Mouse (Mus musculus) neural tube, embryonic 12.5 days (tissue): ENCODE data around the gene Pgbd5. TPM values are rescaled to one million over a fixed set of nuclear protein-coding genes. Genes with fewer than 3 reads are reported as not detected.

Experiments used
- ATAC-seq: fragments of 200-750 bp; cut with Nextera tagmentation; 2 replicates; pipeline ENCODE4 v1.8.0; 2017; ENCODE audit warnings: low read depth, mild to moderate bottlenecking, moderate TSS enrichment, moderate library complexity; ENCODE audit not compliant: low FRiP score
- H3K27ac ChIP-seq: fragments of 300-500 bp; sonication (generic); 2 replicates; pipeline ENCODE4 v1.5.1; 2016
- H3K27me3 ChIP-seq: fragments of 300-500 bp; sonication (generic); replicated peaks from 2 replicates; pipeline ENCODE4 v1.6.1; 2016; ENCODE audit warnings: mild to moderate bottlenecking
- H3K36me3 ChIP-seq: fragments of 300-500 bp; sonication (generic); 2 replicates; pipeline ENCODE4 v1.6.1; 2016; ENCODE audit warnings: mild to moderate bottlenecking
- H3K4me1 ChIP-seq: fragments of 300-500 bp; sonication (generic); 2 replicates; pipeline ENCODE4 v1.6.1; 2016
- H3K4me2 ChIP-seq: fragments of 300-500 bp; sonication (generic); replicated peaks from 2 replicates; pipeline ENCODE4 v1.6.1; 2016; ENCODE audit warnings: mild to moderate bottlenecking
- H3K4me3 ChIP-seq: fragments of 300-500 bp; sonication (generic); 2 replicates; pipeline ENCODE4 v1.5.1; 2016
- H3K9ac ChIP-seq: fragments of 300-500 bp; sonication (generic); 2 replicates; pipeline ENCODE4 v1.6.1; 2016; ENCODE audit warnings: mild to moderate bottlenecking
- H3K9me3 ChIP-seq: fragments of 300-500 bp; sonication (generic); 2 replicates; pipeline ENCODE4 v1.6.1; 2016; ENCODE audit warnings: mild to moderate bottlenecking
- WGBS: fragments of 180-500 bp; shearing (Covaris S2); methylation state at CpG from one replicate; pipeline ENCODE4 v1.1.7; 2016; 5-methylcytosine and 5-hydroxymethylcytosine counted together
- polyA plus RNA-seq: library from polyadenylated mRNA; unstranded; fragments of >200 nt; fragmentation: Nextera tagmentation; extraction: Ambion mirVana; gene quantifications from 2 replicates; pipeline ENCODE4 v1.2.1, GENCODE M21; 2016

Gene Pgbd5
- polyA plus RNA-seq, 1 experiment from 2014 or later = 8.5 TPM

DNA sequence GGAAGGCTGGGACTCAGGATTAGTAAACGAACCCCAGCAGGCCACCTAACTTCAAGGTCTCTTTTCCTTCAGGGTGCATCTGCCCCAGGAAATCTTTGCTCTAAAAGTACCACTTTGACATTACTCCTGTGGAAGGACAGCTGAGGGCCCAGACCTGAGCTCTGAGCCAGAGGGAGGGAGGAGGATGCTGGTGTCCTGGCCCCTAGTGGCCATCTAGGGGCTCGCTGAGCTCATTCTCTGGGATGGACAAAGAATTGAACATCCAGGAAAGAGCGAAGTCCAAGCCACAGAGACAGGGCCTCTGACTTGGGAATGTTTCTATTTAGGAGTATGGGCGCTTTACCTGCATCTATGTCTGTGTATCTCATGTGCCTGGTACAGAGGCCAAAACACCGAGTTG lies 87.8 kb downstream of the Pgbd5 start:
- Histone ChIP-seq H3K4me3 (no peak overlapping the region), H3K9me3 (no peaks in the 10 kb centered on the region), H3K9ac (no peak overlapping the region), H3K4me1 (peaks cover 3% of the 10 kb centered on the region; the same call in 1 of the 2 replicates), H3K27ac (no peak overlapping the region), H3K27me3 (no peaks in the 10 kb centered on the region), H3K4me2 (no peak overlapping the region), H3K36me3 (no peaks in the 10 kb centered on the region)
- WGBS = 69% methylated on average over 5 of the region's 5 CpGs
- ATAC-seq = no peak

DNA sequence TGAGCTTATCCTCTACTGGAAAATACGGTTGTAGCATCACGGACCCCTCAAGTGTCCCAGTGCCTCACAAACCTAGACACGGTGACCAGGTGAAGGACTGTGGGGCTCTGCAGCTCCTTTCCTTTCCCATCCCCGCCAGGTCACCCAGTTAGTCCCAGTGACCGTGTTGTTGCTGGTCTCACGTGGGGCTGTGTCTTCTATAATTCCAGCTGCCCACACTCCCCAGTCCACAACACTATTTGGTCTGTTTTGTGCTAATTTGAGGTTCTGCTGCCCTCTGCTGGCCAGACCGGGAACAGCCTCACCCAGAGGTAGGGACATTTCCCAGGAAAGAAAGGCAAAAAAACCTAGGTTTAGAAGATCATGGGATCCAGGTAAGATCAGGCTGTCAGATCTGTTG lies 89.8 kb downstream of the Pgbd5 start:
- Histone ChIP-seq H3K9me3 (no peaks in the 10 kb centered on the region), H3K9ac (no peak overlapping the region), H3K4me3 (no peak overlapping the region), H3K27me3 (no peaks in the 10 kb centered on the region), H3K4me1 (peaks cover 4% of the 10 kb centered on the region; the same call in 1 of the 2 replicates), H3K36me3 (peaks cover 7% of the 10 kb centered on the region), H3K27ac (no peak overlapping the region), H3K4me2 (no peak overlapping the region; the same call in 1 of the 2 replicates)
- ATAC-seq = peak; percentile 46; the same call in 1 of the 2 replicates
- WGBS = 38% methylated on average over 7 of the region's 7 CpGs

DNA sequence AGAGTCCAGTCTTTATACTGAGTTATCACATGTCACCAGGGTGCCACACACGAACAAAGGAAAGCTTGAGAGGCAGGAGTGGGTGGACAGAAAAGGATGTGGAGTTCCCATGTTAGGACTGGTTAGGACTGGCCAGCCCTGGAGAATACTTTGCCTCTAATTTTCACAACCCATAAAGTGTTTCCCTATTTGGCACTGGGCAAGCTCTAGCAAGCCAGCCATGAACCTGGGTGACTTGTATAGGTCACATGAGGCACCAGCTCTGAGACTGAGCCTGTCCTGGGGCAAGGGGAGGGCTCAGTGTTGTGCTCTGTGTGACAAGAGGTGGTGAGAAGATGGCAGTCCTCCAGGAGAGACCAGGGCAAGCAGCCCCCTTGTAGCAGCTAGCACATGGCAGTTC lies 91.4 kb downstream of the Pgbd5 start:
- Histone ChIP-seq H3K4me3 (no peak overlapping the region), H3K36me3 (peaks cover 23% of the 10 kb centered on the region), H3K27ac (no peak overlapping the region), H3K27me3 (no peaks in the 10 kb centered on the region), H3K9ac (no peak overlapping the region), H3K4me1 (peaks cover 4% of the 10 kb centered on the region; the same call in 1 of the 2 replicates), H3K9me3 (no peaks in the 10 kb centered on the region), H3K4me2 (no peak overlapping the region)
- no peak for ATAC-seq
- 65% methylated on average over 1 of the region's 1 CpGs for WGBS

DNA sequence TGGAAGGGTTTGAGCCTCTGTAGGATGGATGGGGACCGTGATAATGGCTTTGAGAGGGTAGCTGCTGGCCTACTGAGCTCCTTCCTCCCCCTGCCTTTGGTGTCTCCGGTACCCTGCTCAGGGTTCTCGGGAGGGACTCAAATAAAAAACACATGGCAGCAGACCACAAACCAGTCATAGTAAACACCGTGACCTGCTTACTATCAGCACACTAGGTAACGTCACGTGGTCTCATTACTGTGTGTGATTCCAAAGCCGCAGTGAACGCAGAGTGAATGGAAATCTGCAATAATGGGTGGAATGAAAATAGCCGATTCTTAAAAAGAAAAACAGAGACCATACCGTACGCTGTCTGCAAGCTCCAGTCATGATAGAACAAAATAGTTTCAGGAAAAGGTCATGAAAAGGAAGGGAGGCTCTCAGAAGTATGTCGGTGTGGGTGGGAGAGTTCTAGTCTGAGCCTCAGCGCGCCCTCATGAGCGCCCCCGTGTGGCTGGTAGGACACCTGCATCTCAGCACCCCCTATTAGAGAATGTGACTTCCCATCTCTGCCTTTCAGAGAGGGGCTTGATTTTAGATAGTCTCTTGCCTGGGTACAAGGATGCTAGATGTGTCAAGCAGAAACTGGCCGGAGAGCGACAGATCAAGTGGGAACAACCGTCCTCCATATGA lies 92.5 kb downstream of the Pgbd5 start:
- Histone ChIP-seq H3K4me3 (no peak overlapping the region), H3K9ac (no peak overlapping the region), H3K27me3 (no peaks in the 10 kb centered on the region), H3K9me3 (no peaks in the 10 kb centered on the region), H3K4me2 (no peak overlapping the region), H3K27ac (no peak overlapping the region), H3K4me1 (peaks cover 4% of the 10 kb centered on the region; the same call in 1 of the 2 replicates), H3K36me3 (peaks cover 33% of the 10 kb centered on the region)
- no peak for ATAC-seq
- 50% methylated on average over 19 of the region's 19 CpGs for WGBS

DNA sequence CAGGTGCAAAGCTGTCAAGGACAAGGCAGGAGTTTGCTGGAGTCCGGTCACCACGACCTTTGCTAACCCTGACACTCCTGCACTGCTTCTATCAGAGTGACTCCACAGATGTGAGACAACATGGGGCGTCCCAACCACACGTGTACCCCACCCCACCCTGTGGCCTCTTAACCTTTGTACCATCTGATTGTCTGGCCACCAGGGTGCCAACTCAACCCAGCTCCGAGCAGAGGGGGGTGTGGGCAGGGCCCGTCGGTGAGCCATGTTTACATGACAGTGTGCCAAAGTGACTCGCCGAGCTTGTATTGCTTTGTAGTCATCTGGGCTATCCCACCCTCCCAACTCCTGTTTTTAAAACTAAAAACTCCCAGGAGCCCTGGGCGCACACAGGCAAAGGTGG lies 94.4 kb downstream of the Pgbd5 start:
- Histone ChIP-seq H3K27me3 (no peaks in the 10 kb centered on the region), H3K4me3 (no peak overlapping the region), H3K4me1 (peaks cover 10% of the 10 kb centered on the region), H3K9me3 (no peaks in the 10 kb centered on the region), H3K36me3 (peaks cover 52% of the 10 kb centered on the region), H3K27ac (no peak overlapping the region), H3K9ac (no peak overlapping the region), H3K4me2 (no peak overlapping the region)
- WGBS = 85% methylated on average over 10 of the region's 10 CpGs
- no peak for ATAC-seq

DNA sequence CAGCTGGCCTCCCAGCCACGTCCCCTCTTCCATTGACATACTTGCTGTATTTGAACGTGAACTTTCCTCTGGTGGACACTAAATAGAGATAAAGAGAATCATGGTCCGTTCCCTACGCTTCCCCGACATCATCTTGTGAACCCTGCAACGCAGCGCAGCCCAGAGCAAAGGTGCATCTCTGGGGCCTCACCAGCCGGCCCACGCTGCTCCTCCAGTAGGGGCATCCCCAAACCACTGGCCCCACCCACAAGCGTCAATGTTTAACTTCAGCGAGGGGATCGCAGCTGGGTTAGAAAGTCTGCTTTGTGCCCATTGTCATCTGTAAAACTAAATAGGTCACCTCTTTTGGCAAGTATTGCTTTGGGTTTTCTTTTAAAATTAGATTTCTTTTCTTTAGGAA lies 95.5 kb downstream of the Pgbd5 start:
- Histone ChIP-seq H3K9ac (no peak overlapping the region), H3K4me2 (no peak overlapping the region), H3K27me3 (no peaks in the 10 kb centered on the region), H3K36me3 (peaks cover 59% of the 10 kb centered on the region), H3K9me3 (no peaks in the 10 kb centered on the region), H3K4me3 (no peak overlapping the region), H3K27ac (no peak overlapping the region), H3K4me1 (peaks cover 15% of the 10 kb centered on the region)
- 85% methylated on average over 12 of the region's 12 CpGs for WGBS
- no peak for ATAC-seq

DNA sequence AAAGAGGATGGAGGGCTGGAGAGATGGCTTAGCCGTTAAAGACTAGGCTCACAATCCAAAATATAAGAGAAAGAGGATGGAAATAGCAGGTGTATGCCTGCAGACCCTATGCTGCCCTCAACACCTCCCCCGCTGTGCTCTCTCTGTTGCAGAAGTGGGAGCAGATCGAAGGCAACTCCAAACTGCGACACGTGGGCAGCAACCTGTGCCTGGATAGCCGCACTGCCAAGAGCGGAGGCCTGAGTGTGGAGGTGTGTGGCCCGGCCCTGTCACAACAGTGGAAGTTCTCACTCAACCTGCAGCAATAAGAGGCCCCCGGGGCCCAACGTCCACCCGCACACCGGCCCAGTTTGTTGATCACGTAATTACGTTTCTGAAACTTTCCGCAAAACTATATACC lies 96.3 kb downstream of the Pgbd5 start:
- Histone ChIP-seq H3K9ac (no peak overlapping the region), H3K27me3 (no peaks in the 10 kb centered on the region), H3K4me1 (peaks cover 15% of the 10 kb centered on the region), H3K9me3 (no peaks in the 10 kb centered on the region), H3K4me3 (no peak overlapping the region), H3K36me3 (peaks cover 68% of the 10 kb centered on the region), H3K27ac (no peak overlapping the region), H3K4me2 (no peak overlapping the region)
- WGBS = 96% methylated on average over 15 of the region's 15 CpGs
- ATAC-seq = no peak

DNA sequence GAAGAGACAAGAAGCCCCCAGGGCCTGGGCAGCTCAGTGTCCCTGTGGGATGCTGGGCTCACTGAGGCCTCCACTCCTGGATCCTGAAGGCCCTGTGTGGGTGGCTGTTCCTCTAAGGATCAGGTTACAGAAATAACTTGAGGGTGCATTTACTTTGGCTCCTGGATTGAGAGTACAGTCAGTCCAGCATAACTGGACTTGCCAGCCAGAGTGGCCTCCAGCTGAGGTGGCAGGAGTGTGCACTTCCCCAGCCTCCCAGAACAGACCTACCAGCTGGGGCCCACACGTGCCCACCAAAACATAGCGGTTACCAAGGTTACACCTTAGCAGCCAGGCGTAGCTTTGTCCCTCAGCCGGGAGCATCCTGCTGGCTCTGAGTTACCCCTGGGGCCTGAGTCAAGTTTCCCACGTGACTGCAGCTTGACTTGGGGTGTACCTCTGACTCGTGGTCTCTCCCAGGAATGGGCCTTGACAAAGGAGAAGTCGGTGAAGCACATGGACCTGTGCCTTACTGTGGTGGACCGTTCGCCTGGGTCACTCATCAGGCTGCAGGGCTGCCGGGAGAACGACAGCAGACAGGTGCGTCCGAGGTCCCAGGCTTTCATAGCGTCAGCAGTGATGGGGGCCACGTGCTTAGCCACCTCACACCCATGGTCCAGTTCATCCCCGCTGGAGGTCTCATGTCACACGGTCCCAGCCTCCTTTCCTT lies 98.9 kb downstream of the Pgbd5 start:
- no peaks in the 10 kb centered on the region for H3K27me3 ChIP-seq
- peaks cover 12% of the 10 kb centered on the region for H3K4me1 ChIP-seq
- peak; percentile 66 for ATAC-seq
- 69% methylated on average over 17 of the region's 17 CpGs for WGBS
- H3K4me2 ChIP-seq = no peak overlapping the region
- no peak overlapping the region for H3K27ac ChIP-seq
- peaks cover 94% of the 10 kb centered on the region for H3K36me3 ChIP-seq
- H3K9me3 ChIP-seq = no peaks in the 10 kb centered on the region
- H3K9ac ChIP-seq = no peak overlapping the region
- no peak overlapping the region for H3K4me3 ChIP-seq

DNA sequence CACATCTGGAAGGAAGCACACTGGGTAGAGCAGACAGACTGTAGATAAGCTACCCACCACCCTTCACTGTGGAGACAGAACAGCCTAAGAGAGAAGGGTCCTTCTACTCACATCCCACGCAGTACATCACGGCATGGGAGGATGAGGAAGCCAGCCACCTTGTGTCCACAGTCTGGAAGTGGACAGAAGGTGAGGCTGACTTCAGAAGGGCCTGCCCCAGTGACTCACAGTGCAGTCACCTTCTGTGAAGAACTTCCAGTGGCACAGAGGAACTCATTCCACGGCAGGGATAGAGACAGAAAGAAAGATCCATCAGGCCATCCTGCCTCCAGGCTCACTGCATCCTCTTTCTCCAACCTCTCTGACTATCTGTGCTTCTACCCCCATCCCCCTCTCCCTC lies 99.7 kb downstream of the Pgbd5 start:
- 93% methylated on average over 3 of the region's 3 CpGs for WGBS
- Histone ChIP-seq H3K4me3 (no peak overlapping the region), H3K36me3 (peaks cover 94% of the 10 kb centered on the region), H3K4me2 (no peak overlapping the region), H3K27ac (no peak overlapping the region), H3K9ac (no peak overlapping the region), H3K4me1 (peaks cover 12% of the 10 kb centered on the region), H3K9me3 (no peaks in the 10 kb centered on the region), H3K27me3 (no peaks in the 10 kb centered on the region)
- ATAC-seq = no peak

DNA sequence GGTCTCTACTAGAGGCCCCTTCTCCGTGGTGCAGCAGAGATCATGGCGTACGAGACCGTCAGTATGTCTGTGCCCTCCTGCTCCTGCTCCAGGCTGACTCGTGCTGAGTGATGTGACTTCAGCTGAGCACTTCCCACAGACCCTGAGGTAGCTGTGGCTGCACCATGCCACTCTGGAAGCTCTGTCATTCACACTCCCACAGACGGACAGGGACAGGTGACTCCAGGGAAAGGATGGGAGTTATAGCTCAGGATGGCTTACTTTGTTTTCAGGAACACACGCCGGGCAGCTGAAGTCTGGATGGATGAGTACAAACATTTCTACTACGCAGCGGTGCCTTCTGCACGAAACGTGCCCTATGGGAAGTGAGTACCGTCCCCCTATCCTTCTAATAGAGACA lies 103.2 kb downstream of the Pgbd5 start:
- no peaks in the 10 kb centered on the region for H3K27me3 ChIP-seq
- no peak overlapping the region for H3K9ac ChIP-seq
- no peak overlapping the region for H3K4me3 ChIP-seq
- WGBS = 92% methylated on average over 13 of the region's 13 CpGs
- H3K36me3 ChIP-seq = peaks cover 88% of the 10 kb centered on the region
- ATAC-seq = no peak
- no peaks in the 10 kb centered on the region for H3K9me3 ChIP-seq
- no peak overlapping the region for H3K27ac ChIP-seq
- H3K4me1 ChIP-seq = peaks cover 12% of the 10 kb centered on the region
- H3K4me2 ChIP-seq = no peak overlapping the region

DNA sequence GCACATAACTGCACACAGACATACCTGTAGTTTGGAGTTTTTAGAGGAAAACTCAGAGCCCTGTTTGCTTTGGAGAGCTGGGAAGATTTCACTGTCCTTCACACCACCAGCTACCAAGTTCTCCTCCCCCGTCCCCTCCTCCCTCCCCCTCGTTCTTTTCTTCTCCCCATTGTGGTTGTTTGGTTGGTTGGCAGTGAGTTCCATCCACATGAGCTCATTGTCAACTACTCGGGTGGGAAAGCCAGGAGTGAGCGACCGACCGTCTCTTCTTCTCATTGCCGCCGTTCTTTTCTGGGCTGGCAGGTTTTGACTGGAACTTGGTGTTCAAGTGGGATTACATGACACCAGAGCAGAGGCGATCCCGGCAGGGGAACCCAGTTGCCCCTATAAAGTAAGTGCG lies 107.8 kb downstream of the Pgbd5 start:
- H3K36me3 ChIP-seq = peaks cover 68% of the 10 kb centered on the region
- no peaks in the 10 kb centered on the region for H3K9me3 ChIP-seq
- 84% methylated on average over 11 of the region's 11 CpGs for WGBS
- no peak overlapping the region for H3K27ac ChIP-seq
- peaks cover 16% of the 10 kb centered on the region; the same call in 1 of the 2 replicates for H3K4me1 ChIP-seq
- H3K4me3 ChIP-seq = no peak overlapping the region
- no peak for ATAC-seq
- no peak overlapping the region for H3K4me2 ChIP-seq
- no peaks in the 10 kb centered on the region for H3K27me3 ChIP-seq
- no peak overlapping the region for H3K9ac ChIP-seq

DNA sequence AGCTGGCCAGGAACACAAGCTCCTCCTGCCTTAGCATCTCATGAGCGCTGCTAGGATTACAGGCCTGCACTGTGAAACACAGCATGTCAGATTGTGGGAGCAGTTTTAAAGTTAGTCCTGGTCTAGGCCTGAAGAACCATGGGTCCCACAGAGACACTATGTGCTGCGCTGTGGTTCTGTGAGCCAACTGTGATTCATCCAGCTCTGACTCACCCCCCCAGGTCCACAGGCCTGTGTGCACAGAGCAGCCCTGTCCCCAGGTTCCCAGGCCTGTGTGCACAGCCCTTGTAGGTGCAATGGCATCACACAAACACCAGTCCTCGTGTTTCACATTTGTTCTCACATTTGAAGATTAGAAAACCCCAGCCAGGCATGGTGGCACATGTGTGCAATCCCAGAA lies 108.4 kb downstream of the Pgbd5 start:
- no peaks in the 10 kb centered on the region for H3K9me3 ChIP-seq
- H3K4me2 ChIP-seq = no peak overlapping the region
- no peak overlapping the region for H3K9ac ChIP-seq
- peaks cover 68% of the 10 kb centered on the region for H3K36me3 ChIP-seq
- peaks cover 16% of the 10 kb centered on the region; the same call in 1 of the 2 replicates for H3K4me1 ChIP-seq
- no peaks in the 10 kb centered on the region for H3K27me3 ChIP-seq
- H3K4me3 ChIP-seq = no peak overlapping the region
- H3K27ac ChIP-seq = no peak overlapping the region
- ATAC-seq = no peak
- WGBS = 94% methylated on average over 3 of the region's 3 CpGs
